Mouse (Mus musculus): ENCODE measurements at regions not wholly inside any gene's neighbourhood (a gene's known extent, or its start where the extent isn't known, plus 50 kb on each side); places are given as distances from the start of the nearest gene placed in this dataset.

- no peak for DNase-seq (ENCODE audit: low spot score in 2 of 2)
Observed at GRCm38 (mm10) chr9:23025247-23025646, 197.6 kb upstream of the Bmper start.

- peak in 1 of 2 experiments; percentile 56 for DNase-seq (ENCODE audit: low spot score in 2 of 2)
Observed at GRCm38 (mm10) chr9:23027377-23028313, 195.2 kb upstream of the Bmper start.

GRCm38 (mm10) chr9:23029421-23029820, 193.5 kb upstream of the Bmper start:
- DNase-seq (ENCODE audit: low spot score in 2 of 2): no peak

- DNase-seq (ENCODE audit: low spot score in 2 of 2): no peak
Observed at GRCm38 (mm10) chr9:23030138-23030537, 192.7 kb upstream of the Bmper start.

GRCm38 (mm10) chr9:23030546-23030945, 192.3 kb upstream of the Bmper start:
- DNase-seq (ENCODE audit: low spot score in 2 of 2): no peak

GRCm38 (mm10) chr9:23031916-23032315, 191.0 kb upstream of the Bmper start:
- DNase-seq (ENCODE audit: low spot score in 2 of 2): no peak

- no peak for DNase-seq (ENCODE audit: low spot score in 2 of 2)
Observed at GRCm38 (mm10) chr9:23035306-23035705, 187.6 kb upstream of the Bmper start.

- DNase-seq (ENCODE audit: low spot score in 2 of 2): no peak
Observed at GRCm38 (mm10) chr9:23035901-23036610, 186.8 kb upstream of the Bmper start.

- DNase-seq (ENCODE audit: low spot score in 2 of 2): no peak
Observed at GRCm38 (mm10) chr9:23037513-23037914, 185.4 kb upstream of the Bmper start.

GRCm38 (mm10) chr9:23039588-23039987, 183.3 kb upstream of the Bmper start:
- DNase-seq (ENCODE audit: low spot score in 2 of 2): no peak

GRCm38 (mm10) chr9:23041025-23041424, 181.9 kb upstream of the Bmper start:
- DNase-seq (ENCODE audit: low spot score in 2 of 2): no peak

GRCm38 (mm10) chr9:23041537-23042472, 181.1 kb upstream of the Bmper start:
- no peak for DNase-seq (ENCODE audit: low spot score in 2 of 2)

GRCm38 (mm10) chr9:23043006-23043405, 179.9 kb upstream of the Bmper start:
- DNase-seq (ENCODE audit: low spot score in 2 of 2): no peak

- DNase-seq (ENCODE audit: low spot score in 2 of 2): no peak
Observed at GRCm38 (mm10) chr9:23045486-23045885, 177.4 kb upstream of the Bmper start.

- DNase-seq (ENCODE audit: low spot score in 2 of 2): no peak
Observed at GRCm38 (mm10) chr9:23050751-23051150, 172.1 kb upstream of the Bmper start.

- no peak for DNase-seq (ENCODE audit: low spot score in 2 of 2)
Observed at GRCm38 (mm10) chr9:23059526-23059925, 163.3 kb upstream of the Bmper start.

GRCm38 (mm10) chr9:23060526-23060925, 162.3 kb upstream of the Bmper start:
- DNase-seq (ENCODE audit: low spot score in 2 of 2): no peak

GRCm38 (mm10) chr9:23061179-23061929, 161.5 kb upstream of the Bmper start:
- no peak for DNase-seq (ENCODE audit: low spot score in 2 of 2)

- DNase-seq (ENCODE audit: low spot score in 2 of 2): no peak
Observed at GRCm38 (mm10) chr9:23062057-23062655, 160.7 kb upstream of the Bmper start.

GRCm38 (mm10) chr9:23062656-23063444, 160.0 kb upstream of the Bmper start:
- no peak for DNase-seq (ENCODE audit: low spot score in 2 of 2)
